Mouse (Mus musculus): Measurements from ENCODE around the gene Sox5.

- TF ChIP-seq CTCF (IDR thresholded peaks at IDR 0.05; ENCODE audit: extremely low read depth, insufficient read length, insufficient replicate concordance, low read depth, low read length) (no peak), POLR2A (IDR thresholded peaks at IDR 0.05; ENCODE audit: low read depth, low read length) (no peak)
Observed at GRCm38 (mm10) chr6:143826786-143827185, 955.0 kb downstream of the Sox5 start.

All from small intestine, adult 2 months (tissue).